16 mouse cellular contexts compared by ENCODE assay signal in the genomic region with DNA sequence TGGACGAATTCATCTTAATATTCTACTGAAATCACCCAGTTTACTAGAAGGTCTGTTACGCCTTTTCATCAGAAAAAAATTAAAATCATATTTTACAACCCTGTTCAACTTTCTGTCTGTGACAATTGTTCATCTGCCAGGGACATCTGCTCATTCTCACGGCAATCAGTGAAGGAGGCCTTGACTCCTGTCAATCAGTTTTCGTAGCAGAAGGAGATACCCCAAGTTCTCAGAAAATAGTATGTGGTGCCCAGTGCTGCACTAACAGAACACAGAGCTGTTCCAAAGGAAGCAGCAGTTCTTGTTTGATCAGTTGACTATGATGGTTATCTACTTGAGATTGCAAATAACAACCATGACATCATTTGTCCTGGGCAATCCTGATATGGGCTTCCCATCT.
"Had no signal": no experiment of that assay in that cellular context is flagged by ENCODE, and none has a peak within 500 bp of the region (broad histone marks: within the 10 kb centered on the region; RNA-seq: fewer than 3 reads in every experiment).

No protein-coding gene starts in this region.

- H3K27ac ChIP-seq: limb, embryonic 13.5 days; liver, embryonic 15.5 days; midbrain, embryonic 10.5 days; neural tube, embryonic 15.5 days had no signal

- H3K9ac ChIP-seq: limb, embryonic 13.5 days; liver, embryonic 15.5 days; lung, embryonic 14.5 days; neural tube, embryonic 15.5 days had no signal

- H3K4me1 ChIP-seq: limb, embryonic 13.5 days; liver, embryonic 15.5 days; midbrain, embryonic 10.5 days; neural tube, embryonic 15.5 days had no signal

- H3K36me3 ChIP-seq: limb, embryonic 13.5 days; liver, embryonic 15.5 days; midbrain, embryonic 10.5 days; neural tube, embryonic 15.5 days had no signal

- H3K4me3 ChIP-seq: limb, embryonic 13.5 days; liver, embryonic 15.5 days; midbrain, embryonic 10.5 days; myocyte; neural tube, embryonic 15.5 days had no signal

- H3K27me3 ChIP-seq: limb, embryonic 13.5 days; liver, embryonic 15.5 days; neural tube, embryonic 15.5 days had no signal

- H3K9me3 ChIP-seq: limb, embryonic 13.5 days; liver, embryonic 15.5 days; midbrain, embryonic 10.5 days; neural tube, embryonic 15.5 days had no signal

- H3K4me2 ChIP-seq: limb, embryonic 13.5 days; liver, embryonic 15.5 days; lung, embryonic 14.5 days; neural tube, embryonic 15.5 days had no signal

- ATAC-seq: intestine, postnatal 0 days had no signal

- DNase-seq: kidney, adult 8-10 months; kidney, postnatal 25 days; left cerebral cortex, postnatal 4 days; lung, embryonic 14.5 days; lung, postnatal 10 days; lung, postnatal 4 days; right cerebral cortex, postnatal 4 days; spleen, adult 18-20 months; thymus, adult 18-20 months; thymus, postnatal 14 days had no signal
